Mouse (Mus musculus) forebrain, embryonic 12.5 days (tissue): ENCODE data around the gene Cpsf4l. TPM values are rescaled to one million over a fixed set of nuclear protein-coding genes. Genes with fewer than 3 reads are reported as not detected.

Source experiments
- ATAC-seq: fragments of 200-750 bp; cut with Nextera tagmentation; 2 replicates; pipeline ENCODE4 v1.8.0; 2017; ENCODE audit warnings: moderate TSS enrichment; ENCODE audit not compliant: low FRiP score
- H3K27ac ChIP-seq: fragments of 300-500 bp; sonication (generic); 2 replicates; pipeline ENCODE4 v1.5.1; 2016; ENCODE audit warnings: mild to moderate bottlenecking
- H3K27me3 ChIP-seq: fragments of 300-500 bp; sonication (generic); 2 replicates; pipeline ENCODE4 v1.6.1; 2016; ENCODE audit warnings: mild to moderate bottlenecking
- H3K36me3 ChIP-seq: fragments of 300-500 bp; sonication (generic); replicated peaks from 2 replicates; pipeline ENCODE4 v1.6.1; 2016; ENCODE audit warnings: mild to moderate bottlenecking
- H3K4me1 ChIP-seq: fragments of 300-500 bp; sonication (generic); 2 replicates; pipeline ENCODE4 v1.6.1; 2016
- H3K4me2 ChIP-seq: fragments of 300-500 bp; sonication (generic); 2 replicates; pipeline ENCODE4 v1.6.1; 2016; ENCODE audit warnings: mild to moderate bottlenecking, moderate library complexity
- H3K4me3 ChIP-seq: fragments of 300-500 bp; sonication (generic); replicated peaks from 2 replicates; pipeline ENCODE4 v1.5.1; 2016; ENCODE audit warnings: mild to moderate bottlenecking
- H3K9ac ChIP-seq: fragments of 300-500 bp; sonication (generic); 2 replicates; pipeline ENCODE4 v1.6.1; 2016; ENCODE audit warnings: mild to moderate bottlenecking
- H3K9me3 ChIP-seq: fragments of 300-500 bp; sonication (generic); 2 replicates; pipeline ENCODE4 v1.6.1; 2016
- WGBS: fragments of 180-500 bp; shearing (Covaris S2); methylation state at CpG from one replicate; pipeline ENCODE4 v1.1.7; 2016; 5-methylcytosine and 5-hydroxymethylcytosine counted together
- polyA plus RNA-seq: library from polyadenylated mRNA; unstranded; fragments of >200 nt; fragmentation: Nextera tagmentation; extraction: Ambion mirVana; gene quantifications from 2 replicates; pipeline ENCODE4 v1.2.1, GENCODE M21; 2016

Gene Cpsf4l
- polyA plus RNA-seq, 1 experiment from 2014 or later, result 0.32 TPM

DNA sequence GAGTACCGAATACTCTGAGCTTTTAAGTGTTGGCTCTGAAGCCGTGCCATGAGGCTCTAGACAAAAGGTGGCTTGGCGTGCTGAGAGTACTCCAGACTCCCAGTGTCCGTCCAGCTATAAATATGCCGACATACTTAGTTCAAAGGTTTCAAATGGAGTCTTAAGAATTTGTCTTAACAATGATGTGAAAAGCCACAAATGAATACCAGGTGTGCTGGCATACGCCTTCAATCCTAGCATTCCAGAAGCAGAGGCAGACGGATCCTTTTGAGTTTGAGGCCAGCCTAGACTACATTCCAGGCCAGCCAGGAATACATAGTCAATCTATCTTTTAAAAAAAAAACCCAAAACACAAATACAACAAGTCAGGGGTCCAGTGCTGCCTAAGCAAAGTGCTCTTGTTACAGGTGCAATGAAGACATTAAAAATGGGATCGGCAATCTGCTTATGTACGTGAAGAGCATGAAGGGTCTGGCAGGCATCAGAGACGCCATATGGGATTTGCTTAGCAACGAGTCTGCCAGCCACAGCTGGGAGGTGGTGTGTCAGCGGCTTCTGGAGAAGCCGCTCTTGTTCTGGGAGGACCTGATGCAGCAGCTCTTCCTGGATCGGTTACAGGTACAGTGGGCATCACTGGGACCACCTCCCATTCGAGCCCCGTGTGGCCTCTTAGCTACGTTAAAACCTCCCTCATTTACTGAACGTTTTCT lies 55.1 kb downstream of the Cpsf4l start:
- Histone ChIP-seq H3K27me3 (no peaks in the 10 kb centered on the region), H3K36me3 (peaks cover 81% of the 10 kb centered on the region), H3K9me3 (no peaks in the 10 kb centered on the region), H3K27ac (no peak overlapping the region), H3K9ac (no peak overlapping the region), H3K4me1 (peaks cover 20% of the 10 kb centered on the region), H3K4me3 (no peak overlapping the region), H3K4me2 (no peak overlapping the region)
- WGBS, result 86% methylated on average over 18 of the region's 18 CpGs
- ATAC-seq, result no peak

GRCm38 (mm10) chr11:113654105-113654504 lies 55.7 kb downstream of the Cpsf4l start:
- H3K36me3 ChIP-seq, result peaks cover 75% of the 10 kb centered on the region
- H3K27ac ChIP-seq, result no peak overlapping the region
- WGBS, result 94% methylated on average over 15 of the region's 15 CpGs
- H3K27me3 ChIP-seq, result no peaks in the 10 kb centered on the region
- no peaks in the 10 kb centered on the region for H3K9me3 ChIP-seq
- no peak overlapping the region for H3K9ac ChIP-seq
- peaks cover 21% of the 10 kb centered on the region for H3K4me1 ChIP-seq
- no peak overlapping the region for H3K4me2 ChIP-seq
- no peak overlapping the region for H3K4me3 ChIP-seq
- ATAC-seq, result no peak

- no peak overlapping the region; the same call in 1 of the 2 replicates for H3K9ac ChIP-seq
- peaks cover 59% of the 10 kb centered on the region for H3K36me3 ChIP-seq
These were observed 57.3 kb downstream of the Cpsf4l start for GRCm38 (mm10) chr11:113652516-113652915.

DNA sequence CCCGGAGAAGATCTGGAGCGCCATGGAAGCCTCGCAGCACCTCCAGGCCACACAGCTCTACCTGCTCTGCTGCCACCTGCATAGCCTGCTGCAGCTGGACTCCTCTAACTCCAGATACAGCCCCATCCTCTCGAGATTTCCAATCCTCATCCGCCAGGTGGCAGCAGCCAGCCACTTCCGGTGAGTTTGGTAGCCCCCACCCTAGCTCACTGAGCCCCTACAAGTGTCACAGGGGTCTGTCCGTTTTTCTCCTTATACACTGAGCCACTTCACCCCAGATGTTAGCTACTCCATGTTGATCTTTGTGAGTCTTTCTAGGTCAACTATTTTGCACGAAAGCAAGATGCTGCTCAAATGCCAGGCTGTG lies 57.9 kb downstream of the Cpsf4l start:
- H3K4me2 ChIP-seq, result no peak overlapping the region
- H3K9me3 ChIP-seq, result no peaks in the 10 kb centered on the region
- no peak overlapping the region for H3K4me3 ChIP-seq
- no peak overlapping the region for H3K9ac ChIP-seq
- peak overlapping the region; percentile 61 for H3K27ac ChIP-seq
- peaks cover 29% of the 10 kb centered on the region for H3K4me1 ChIP-seq
- peaks cover 8% of the 10 kb centered on the region; the same call in 1 of the 2 replicates for H3K27me3 ChIP-seq
- peaks cover 53% of the 10 kb centered on the region for H3K36me3 ChIP-seq
- peak; percentile 9 for ATAC-seq
- 41% methylated on average over 8 of the region's 8 CpGs for WGBS

More at GRCm38 (mm10) chr11:113652516-113652915, 57.3 kb downstream of the Cpsf4l start:
- H3K4me3 ChIP-seq, result no peak overlapping the region
- H3K27ac ChIP-seq, result 0 out of 2 replicates have a peak overlapping the region, but pooled peaks have one; percentile 61
- H3K4me2 ChIP-seq, result no peak overlapping the region
- ATAC-seq, result no peak
- H3K27me3 ChIP-seq, result peaks cover 4% of the 10 kb centered on the region; the same call in 1 of the 2 replicates
- H3K9me3 ChIP-seq, result no peaks in the 10 kb centered on the region
- 95% methylated on average over 6 of the region's 6 CpGs for WGBS
- H3K4me1 ChIP-seq, result peaks cover 29% of the 10 kb centered on the region

DNA sequence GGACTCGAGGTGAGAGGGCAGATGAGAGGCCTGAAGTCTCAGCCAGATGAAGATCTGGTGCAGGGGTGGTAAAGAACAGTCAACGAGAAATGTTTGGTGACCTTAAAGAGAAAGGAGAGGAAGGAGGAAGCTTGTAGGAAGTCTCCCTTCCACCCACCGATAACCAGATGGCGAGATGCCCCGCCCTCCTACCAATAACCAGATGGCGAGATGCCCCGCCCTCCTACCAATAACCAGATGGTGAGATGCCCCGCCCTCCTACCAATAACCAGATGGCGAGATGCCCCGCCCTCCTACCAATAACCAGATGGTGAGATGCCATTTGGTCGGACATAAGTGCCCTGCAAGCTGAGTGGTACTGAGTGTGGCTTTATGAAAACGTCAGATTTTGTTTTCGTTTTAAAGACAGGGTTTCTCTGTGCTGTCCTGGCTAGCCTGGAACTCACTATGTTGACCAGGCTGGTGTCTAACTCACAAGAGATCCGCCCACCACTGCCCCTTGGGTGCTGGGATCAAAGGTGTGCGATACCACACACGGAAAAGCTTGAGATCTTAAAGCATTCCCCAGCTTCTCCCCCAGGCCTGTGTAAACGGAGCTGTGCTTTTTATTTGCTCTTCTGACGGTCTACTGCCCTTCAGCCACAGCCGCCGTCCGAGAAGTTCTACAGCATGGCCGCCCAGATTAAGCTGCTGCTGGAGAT lies 58.5 kb downstream of the Cpsf4l start:
- Histone ChIP-seq H3K4me2 (0 out of 2 replicates have a peak overlapping the region, but pooled peaks have one; percentile 19), H3K4me1 (peaks cover 29% of the 10 kb centered on the region), H3K9ac (no peak overlapping the region), H3K4me3 (no peak overlapping the region), H3K27ac (peak overlapping the region; percentile 91), H3K9me3 (no peaks in the 10 kb centered on the region), H3K36me3 (peaks cover 47% of the 10 kb centered on the region), H3K27me3 (peaks cover 8% of the 10 kb centered on the region; the same call in 1 of the 2 replicates)
- 75% methylated on average over 22 of the region's 22 CpGs for WGBS
- no peak; the same call in 1 of the 2 replicates for ATAC-seq

DNA sequence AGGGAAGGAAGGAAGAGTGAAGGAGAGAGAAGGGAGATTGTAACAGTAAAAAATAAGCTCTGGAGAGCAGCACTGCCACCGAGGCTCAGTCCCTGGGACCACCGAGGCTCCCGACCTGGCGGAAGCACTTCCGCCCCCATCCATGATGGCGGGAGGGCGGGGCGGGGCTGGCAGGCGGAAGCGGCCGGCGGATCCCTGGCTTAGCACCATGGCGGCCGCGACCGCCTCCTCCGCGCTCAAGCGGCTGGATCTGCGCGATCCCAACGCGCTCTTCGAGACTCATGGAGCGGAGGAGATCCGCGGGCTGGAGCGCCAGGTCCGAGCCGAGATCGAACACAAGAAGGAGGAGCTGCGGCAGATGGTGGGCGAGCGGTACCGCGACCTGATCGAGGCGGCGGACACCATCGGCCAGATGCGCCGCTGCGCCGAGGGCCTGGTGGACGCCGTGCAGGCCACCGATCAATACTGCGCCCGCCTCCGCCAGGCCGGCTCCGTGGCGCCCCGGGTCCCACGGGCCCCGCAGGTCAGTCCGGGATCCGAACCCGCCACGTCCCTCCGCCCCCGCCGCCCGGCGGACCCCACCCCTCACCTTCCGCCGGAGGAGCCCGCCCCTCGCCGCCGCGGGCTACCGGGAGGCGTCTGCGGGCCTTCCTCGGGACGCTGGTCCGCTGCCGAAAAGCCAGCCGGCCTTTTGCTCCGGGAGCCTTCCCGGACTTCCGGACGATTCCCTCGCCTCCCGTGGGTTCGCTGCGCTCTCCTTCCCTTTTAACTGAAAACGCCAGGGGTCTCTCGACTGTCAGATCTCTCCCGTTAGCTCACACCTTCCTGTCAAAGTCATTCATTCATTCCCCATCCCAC lies 60.2 kb downstream of the Cpsf4l start, which contains the start of gene Slc39a11:
Gene Slc39a11 (minus strand): TSS at position 727 of the 858 bp plus-strand sequence.
- Histone ChIP-seq H3K4me2 (peak within 1 kb of the TSS; percentile 73), H3K27me3 (peaks cover 8% of the 10 kb centered on the region; the same call in 1 of the 2 replicates), H3K4me3 (peak within 1 kb of the TSS; percentile 80), H3K9me3 (no peaks in the 10 kb centered on the region), H3K27ac (peak within 1 kb of the TSS; percentile 91), H3K4me1 (peaks cover 29% of the 10 kb centered on the region), H3K9ac (peak within 1 kb of the TSS; percentile 89), H3K36me3 (peaks cover 30% of the 10 kb centered on the region)
- ATAC-seq, result peak; percentile 82
- WGBS, result under 1% methylated on average over 74 of the region's 91 CpGs

GRCm38 (mm10) chr11:113648690-113649352 lies 61.0 kb downstream of the Cpsf4l start, which contains the start of gene Cog1:
TSS of gene Cog1 (plus strand) at chr11:113649169.
- WGBS, result 43% methylated on average over 26 of the region's 26 CpGs
- no peaks in the 10 kb centered on the region for H3K9me3 ChIP-seq
- no peak for ATAC-seq
- peak within 1 kb of the TSS; percentile 80 for H3K4me3 ChIP-seq
- H3K27me3 ChIP-seq, result peaks cover 8% of the 10 kb centered on the region; the same call in 1 of the 2 replicates
- H3K27ac ChIP-seq, result peak within 1 kb of the TSS; percentile 91
- H3K36me3 ChIP-seq, result peaks cover 22% of the 10 kb centered on the region
- H3K4me1 ChIP-seq, result peaks cover 29% of the 10 kb centered on the region
- H3K9ac ChIP-seq, result peak within 1 kb of the TSS; percentile 89
- H3K4me2 ChIP-seq, result peak within 1 kb of the TSS; percentile 73

Other genes starting within 250 kb of the Cpsf4l start
- gene Sstr2, start 90.7 kb downstream of the Cpsf4l start, polyA plus RNA-seq, result 22.4 and 25.4 TPM in 2 replicates
- 35.3 and 38.3 TPM in 2 replicates for gene Cog1, start 60.8 kb downstream of the Cpsf4l start, polyA plus RNA-seq
- 23.9 and 25.1 TPM in 2 replicates for gene Slc39a11, start 59.9 kb downstream of the Cpsf4l start, polyA plus RNA-seq
- gene Fam104a, start 25.9 kb downstream of the Cpsf4l start, polyA plus RNA-seq, result 53.2 and 56.7 TPM in 2 replicates
- 24.5 and 25.7 TPM in 2 replicates for gene D11Wsu47e, start 25.6 kb downstream of the Cpsf4l start, polyA plus RNA-seq
- 109 and 113 TPM in 2 replicates for gene Cdc42ep4, start 41.9 kb upstream of the Cpsf4l start, polyA plus RNA-seq